Mouse (Mus musculus): ENCODE results near the gene Npas3.

Npas3 gene

DNA sequence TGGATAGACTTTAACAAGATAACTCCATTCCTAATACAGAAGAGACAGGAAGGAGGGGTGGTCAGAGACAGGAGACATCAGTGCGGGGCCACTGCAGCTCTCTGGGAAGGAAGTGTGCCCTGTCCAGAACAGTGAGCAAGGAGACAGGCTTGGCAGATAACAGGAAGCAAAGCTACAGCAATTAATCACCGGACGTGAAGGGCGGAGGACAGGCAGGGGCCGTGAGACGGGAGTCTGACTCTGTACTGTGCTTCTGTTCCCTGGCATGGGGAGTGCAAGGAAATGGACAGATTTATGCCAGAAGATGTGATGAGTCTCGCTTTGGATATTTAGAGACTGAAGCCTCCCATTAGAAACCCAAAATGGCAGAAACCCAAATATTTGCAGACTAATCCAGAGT is 47.3 kb downstream of the Npas3 start:
- DNase-seq (ENCODE audit: low spot score), result no peak

GRCm38 (mm10) chr12:53297946-53298840 is 49.7 kb downstream of the Npas3 start:
- DNase-seq (ENCODE audit: low spot score), result no peak

- DNase-seq (ENCODE audit: low spot score), result no peak
These were observed 52.5 kb downstream of the Npas3 start for GRCm38 (mm10) chr12:53300964-53301363.

DNA sequence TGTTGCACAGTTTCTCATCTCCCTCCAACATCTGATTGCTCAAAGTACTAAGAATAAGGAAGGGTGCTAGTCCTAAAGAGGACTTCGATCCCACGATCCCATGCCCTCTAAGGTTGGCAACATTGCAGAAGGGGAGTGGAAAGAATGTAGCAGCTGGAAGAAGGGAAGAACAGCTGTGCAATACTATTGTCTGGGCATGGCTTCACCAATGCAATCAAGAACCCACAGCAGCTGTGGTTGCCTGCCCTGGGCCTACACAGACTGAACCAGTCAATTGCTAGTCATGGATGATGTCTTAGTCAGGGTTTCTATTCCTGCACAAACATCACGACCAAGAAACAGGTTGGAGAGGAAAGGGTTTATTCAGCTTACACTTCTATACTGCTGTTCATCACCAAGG is 53.7 kb downstream of the Npas3 start:
- DNase-seq (ENCODE audit: low spot score), result no peak

DNA sequence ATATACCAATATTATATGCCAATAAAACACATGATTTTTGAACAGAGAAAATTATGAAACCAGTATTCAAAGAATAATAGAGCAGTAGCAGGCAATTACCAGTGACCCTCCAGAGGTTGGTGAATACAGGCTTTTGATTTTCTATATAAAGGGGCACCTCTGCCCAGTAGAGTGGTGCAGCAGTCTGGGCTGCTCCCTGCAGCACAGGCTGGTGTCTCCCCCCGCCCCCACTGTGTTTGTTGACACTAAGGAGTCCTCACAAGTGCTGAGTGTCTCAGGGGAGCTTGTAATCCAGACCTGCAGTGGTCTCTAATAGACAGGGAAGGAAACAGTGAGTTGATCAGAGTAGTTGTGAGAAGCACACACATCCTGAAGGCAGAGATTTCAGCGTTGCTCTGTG is 68.2 kb downstream of the Npas3 start:
- DNase-seq (ENCODE audit: low spot score), result no peak

- DNase-seq (ENCODE audit: low spot score), result no peak
These were observed 69.3 kb downstream of the Npas3 start for GRCm38 (mm10) chr12:53317801-53318200.

- DNase-seq (ENCODE audit: low spot score), result no peak
These were observed 72.0 kb downstream of the Npas3 start for GRCm38 (mm10) chr12:53320526-53320925.

DNA sequence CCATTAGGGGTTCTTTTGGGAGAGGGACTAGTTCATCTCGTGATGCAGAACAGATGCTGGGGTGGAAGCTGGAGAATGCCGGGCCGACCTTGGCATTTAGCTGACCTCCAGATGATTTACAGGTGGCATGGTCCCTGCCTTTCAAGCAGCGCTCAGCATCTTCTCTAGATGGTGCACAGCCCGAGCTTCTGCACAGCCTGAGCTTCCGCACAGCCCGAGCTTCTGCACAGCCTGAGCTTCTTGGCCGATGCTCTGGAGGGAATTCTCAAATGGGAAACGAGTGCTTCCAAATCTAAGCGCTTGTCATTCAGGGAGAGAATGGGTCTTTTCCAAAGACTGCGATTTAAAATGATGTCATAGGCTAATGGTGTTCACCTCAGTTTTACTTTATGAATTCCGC is 72.5 kb downstream of the Npas3 start:
- no peak for DNase-seq (ENCODE audit: low spot score)

DNA sequence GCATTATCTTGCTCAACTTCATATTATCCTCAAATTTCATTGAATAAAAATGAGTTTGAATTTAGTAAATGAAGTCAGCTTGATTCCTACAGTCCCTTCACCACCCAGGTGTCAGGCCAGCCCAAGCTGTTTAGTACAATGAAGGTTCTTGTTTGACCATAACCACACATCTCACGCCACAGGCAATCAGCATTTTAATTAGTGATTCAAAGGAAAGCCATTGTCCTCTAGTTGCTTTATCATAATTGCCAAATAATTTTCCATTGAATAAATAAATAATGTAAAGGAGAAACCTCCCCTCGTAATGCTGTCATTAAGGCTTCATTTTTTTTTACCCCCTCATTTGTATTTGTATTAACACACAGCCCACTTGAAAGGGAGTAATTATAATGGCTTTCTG is 73.5 kb downstream of the Npas3 start:
- no peak for DNase-seq (ENCODE audit: low spot score)

DNA sequence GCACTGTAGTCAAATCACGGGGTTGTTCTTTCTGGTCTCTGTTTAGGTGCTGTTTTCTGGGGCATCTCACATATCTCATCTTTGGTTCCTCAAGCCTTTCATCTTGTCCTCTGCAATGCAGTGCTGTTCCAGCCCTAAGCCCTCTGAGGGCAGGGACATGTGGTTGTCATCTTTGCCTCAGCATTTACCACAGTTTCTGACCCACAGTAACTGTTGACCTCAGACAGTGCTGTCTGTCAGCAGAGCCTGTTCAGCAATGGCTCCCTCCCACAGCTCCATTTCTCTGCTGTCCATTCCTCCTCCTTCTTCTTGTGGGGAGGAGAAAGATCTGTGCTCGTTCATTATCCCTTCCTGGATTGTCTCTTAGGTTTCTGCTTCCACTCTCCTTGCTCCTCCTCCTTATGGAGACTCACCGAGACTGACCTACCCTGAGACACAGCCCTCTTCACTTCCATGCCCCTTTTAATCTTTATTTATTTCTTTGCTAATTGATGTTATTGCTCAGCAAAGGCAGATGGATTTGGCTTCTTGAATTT is 79.2 kb downstream of the Npas3 start:
- no peak for DNase-seq (ENCODE audit: low spot score)

DNA sequence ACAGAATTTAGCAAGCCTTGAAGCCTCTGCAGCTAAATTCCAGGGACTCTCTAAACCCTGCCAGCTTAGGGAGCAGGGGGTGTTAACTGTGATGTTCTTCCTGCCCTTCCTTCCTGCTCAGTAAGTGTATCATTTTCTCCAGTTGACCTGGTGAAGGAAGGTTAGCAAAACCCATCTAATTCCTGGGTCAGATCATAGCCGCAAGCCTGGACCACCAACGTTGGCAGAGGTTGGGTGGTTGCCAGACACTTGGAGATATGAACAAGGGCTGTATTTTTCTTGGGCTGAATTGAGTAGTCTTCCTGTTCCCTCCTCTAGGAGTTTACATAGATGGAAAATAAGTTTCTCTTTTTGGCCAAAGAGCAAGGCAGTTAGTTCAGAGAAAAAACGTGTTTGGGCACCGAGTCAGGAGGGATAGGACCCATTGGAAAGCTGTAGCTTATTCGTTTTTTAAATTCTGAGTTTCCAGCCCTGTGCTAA is 79.8 kb downstream of the Npas3 start:
- DNase-seq (ENCODE audit: low spot score), result peak; percentile 6

GRCm38 (mm10) chr12:53330141-53330540 is 81.7 kb downstream of the Npas3 start:
- DNase-seq (ENCODE audit: low spot score), result no peak

GRCm38 (mm10) chr12:53331391-53331790 is 82.9 kb downstream of the Npas3 start:
- no peak for DNase-seq (ENCODE audit: low spot score)

GRCm38 (mm10) chr12:53331800-53332199 is 83.3 kb downstream of the Npas3 start:
- no peak for DNase-seq (ENCODE audit: low spot score)

DNA sequence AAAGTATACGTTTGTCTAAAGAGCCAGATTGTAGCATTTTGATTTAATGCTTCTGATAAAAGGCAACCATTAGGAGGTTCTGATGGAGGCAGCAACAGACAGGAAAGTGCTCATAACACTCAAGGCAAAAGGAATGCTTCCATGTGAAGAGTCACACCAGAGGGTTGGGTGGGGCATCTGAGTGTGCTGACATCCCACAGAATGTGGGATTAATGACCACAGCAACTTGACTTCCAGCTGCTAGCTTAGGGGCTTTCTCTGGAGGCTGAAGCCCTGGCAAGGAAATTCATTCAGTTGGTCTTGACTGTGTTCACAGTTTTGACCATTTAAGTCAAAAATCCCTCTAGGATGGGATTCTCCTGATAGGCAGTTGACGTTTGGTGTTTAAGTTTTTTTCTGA is 84.8 kb downstream of the Npas3 start:
- no peak for DNase-seq (ENCODE audit: low spot score)

DNA sequence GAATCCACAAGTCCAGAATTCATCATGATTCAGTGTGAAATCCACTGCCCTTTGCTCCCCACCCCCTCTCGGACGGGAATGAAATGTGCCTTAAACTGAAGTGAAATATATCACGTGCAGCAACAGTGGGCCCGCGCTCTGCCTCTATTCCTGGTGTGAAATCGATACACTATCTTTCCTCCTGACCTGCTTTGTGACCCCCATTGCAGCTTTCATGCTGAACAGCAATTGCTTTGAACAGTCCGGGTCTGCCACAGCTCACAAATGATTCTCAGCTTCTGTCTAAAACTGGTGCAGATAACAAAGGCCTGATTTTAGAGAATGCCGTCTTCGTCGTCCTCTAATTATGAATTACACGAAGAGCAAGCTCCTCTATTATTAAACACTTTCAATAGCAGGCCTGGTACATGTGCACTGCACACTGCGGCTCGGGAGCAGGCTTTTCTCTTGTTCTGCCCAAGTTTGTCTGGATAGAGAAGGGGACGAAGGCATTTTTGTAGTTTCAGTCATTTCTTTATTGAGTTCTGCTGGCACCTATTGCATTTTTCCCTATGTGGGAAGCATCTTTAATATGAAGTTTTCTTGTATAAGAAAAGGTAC is 90.0 kb downstream of the Npas3 start:
- DNase-seq (ENCODE audit: low spot score), result no peak

GRCm38 (mm10) chr12:53342741-53343140 is 94.3 kb downstream of the Npas3 start:
- DNase-seq (ENCODE audit: low spot score), result no peak

- DNase-seq (ENCODE audit: low spot score), result no peak
These were observed 103.4 kb downstream of the Npas3 start for GRCm38 (mm10) chr12:53351860-53352259.

- no peak for DNase-seq (ENCODE audit: low spot score)
These were observed 117.3 kb downstream of the Npas3 start for GRCm38 (mm10) chr12:53365751-53366150.

DNA sequence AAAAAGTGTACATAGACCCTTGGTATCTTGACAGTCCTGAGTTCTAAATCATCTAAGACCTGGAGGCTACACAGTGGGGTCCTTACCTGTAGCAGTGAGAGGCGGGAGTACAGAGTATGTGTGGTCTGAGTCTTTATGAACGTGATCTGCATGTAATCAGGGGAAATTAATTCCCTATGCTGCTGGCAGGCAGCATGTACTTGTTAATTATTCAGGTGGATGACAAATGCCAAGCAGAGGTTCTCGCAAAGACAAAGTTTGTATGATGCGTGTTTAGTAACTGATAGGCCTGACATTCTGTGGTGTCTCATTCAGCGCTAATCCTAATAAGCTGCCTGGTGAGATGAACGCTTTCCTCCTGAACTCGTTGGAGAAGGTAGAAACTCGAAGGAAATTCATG is 136.4 kb downstream of the Npas3 start:
- DNase-seq (ENCODE audit: low spot score), result no peak

- DNase-seq (ENCODE audit: low spot score), result no peak
These were observed 157.4 kb downstream of the Npas3 start for GRCm38 (mm10) chr12:53405856-53406255.

- no peak for DNase-seq (ENCODE audit: low spot score)
These were observed 159.3 kb downstream of the Npas3 start for GRCm38 (mm10) chr12:53407776-53408175.

- DNase-seq (ENCODE audit: low spot score), result no peak
These were observed 161.2 kb downstream of the Npas3 start for GRCm38 (mm10) chr12:53409711-53410110.
